Mouse (Mus musculus): ENCODE data around the gene Trim46.

DNA sequence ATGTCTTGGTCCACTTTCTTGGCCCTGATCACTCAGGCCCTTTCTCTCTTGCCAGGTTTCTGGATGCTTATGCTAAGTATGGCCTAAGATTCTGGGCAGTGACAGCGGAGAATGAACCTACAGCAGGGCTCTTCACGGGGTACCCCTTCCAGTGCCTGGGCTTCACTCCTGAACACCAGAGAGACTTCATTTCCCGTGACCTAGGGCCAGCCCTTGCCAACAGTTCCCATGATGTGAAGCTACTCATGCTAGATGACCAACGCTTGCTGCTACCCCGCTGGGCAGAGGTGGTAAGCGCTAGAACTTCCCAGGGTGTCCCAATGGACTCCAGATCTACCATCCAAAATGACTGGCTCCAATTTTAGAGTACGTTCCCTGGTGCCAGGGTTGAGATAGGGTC lies 40.0 kb downstream of the Trim46 start:
- TF ChIP-seq CTCF (IDR thresholded peaks at IDR 0.05; ENCODE audit: extremely low read depth, insufficient read depth, low read length) (no peak), POLR2A (IDR thresholded peaks at IDR 0.05; ENCODE audit: extremely low read depth, insufficient read depth, low read length) (no peak)

All from cortical plate, adult 2 months (tissue).